Mouse (Mus musculus): ENCODE data around the gene Dgkh. TPM values are rescaled to one million over a fixed set of nuclear protein-coding genes. Genes with fewer than 3 reads are reported as not detected.

The Dgkh gene
- polyA plus RNA-seq, 1 experiment from 2014 or later = 0.48 TPM

- DNase-seq = no peak
Observed at GRCm38 (mm10) chr14:78662641-78663040, 69.9 kb downstream of the Dgkh start.

GRCm38 (mm10) chr14:78661462-78661861 lies 71.1 kb downstream of the Dgkh start:
- H3K27ac ChIP-seq (ENCODE audit: low read depth) = no peak overlapping the region
- H3K4me1 ChIP-seq (ENCODE audit: insufficient read depth) = no peaks in the 10 kb centered on the region
- TF ChIP-seq EP300 (IDR thresholded peaks at IDR 0.05; ENCODE audit: low read depth) = no peak
- no peak for TF ChIP-seq CTCF (IDR thresholded peaks at IDR 0.05; ENCODE audit: low read depth)
- H3K9ac ChIP-seq (replicated peaks) = no peak overlapping the region
- 89% methylated on average over 14 of the region's 14 CpGs for WGBS (ENCODE audit: insufficient replicate concordance)
- no peaks in the 10 kb centered on the region for H3K27me3 ChIP-seq (ENCODE audit: insufficient read depth, low read length)
- no peaks in the 10 kb centered on the region for H3K36me3 ChIP-seq (replicated peaks; ENCODE audit: insufficient read depth, low read length)
- H3K4me2 ChIP-seq (ENCODE audit: low read depth, low read length) = no peak overlapping the region
- no peaks in the 10 kb centered on the region for H3K9me3 ChIP-seq (ENCODE audit: low read length)
- H3K4me3 ChIP-seq (ENCODE audit: low read depth, low read length) = no peak overlapping the region
- DNase-seq (no peak), ATAC-seq (no peak)

More at GRCm38 (mm10) chr14:78662641-78663040, 69.9 kb downstream of the Dgkh start:
- no peak for ATAC-seq
- no peaks in the 10 kb centered on the region for H3K27me3 ChIP-seq (ENCODE audit: insufficient read depth, low read length)
- H3K4me2 ChIP-seq (ENCODE audit: low read depth, low read length) = no peak overlapping the region
- WGBS (ENCODE audit: insufficient replicate concordance) = 77% methylated on average over 5 of the region's 5 CpGs
- no peaks in the 10 kb centered on the region for H3K9me3 ChIP-seq (ENCODE audit: low read length)
- no peak for TF ChIP-seq CTCF (IDR thresholded peaks at IDR 0.05; ENCODE audit: low read depth)
- no peak for TF ChIP-seq EP300 (IDR thresholded peaks at IDR 0.05; ENCODE audit: low read depth)
- H3K4me3 ChIP-seq (ENCODE audit: low read depth, low read length) = no peak overlapping the region
- no peaks in the 10 kb centered on the region for H3K4me1 ChIP-seq (ENCODE audit: insufficient read depth)
- H3K36me3 ChIP-seq (replicated peaks; ENCODE audit: insufficient read depth, low read length) = no peaks in the 10 kb centered on the region
- no peak overlapping the region for H3K27ac ChIP-seq (ENCODE audit: low read depth)
- H3K9ac ChIP-seq (replicated peaks) = no peak overlapping the region

DNA sequence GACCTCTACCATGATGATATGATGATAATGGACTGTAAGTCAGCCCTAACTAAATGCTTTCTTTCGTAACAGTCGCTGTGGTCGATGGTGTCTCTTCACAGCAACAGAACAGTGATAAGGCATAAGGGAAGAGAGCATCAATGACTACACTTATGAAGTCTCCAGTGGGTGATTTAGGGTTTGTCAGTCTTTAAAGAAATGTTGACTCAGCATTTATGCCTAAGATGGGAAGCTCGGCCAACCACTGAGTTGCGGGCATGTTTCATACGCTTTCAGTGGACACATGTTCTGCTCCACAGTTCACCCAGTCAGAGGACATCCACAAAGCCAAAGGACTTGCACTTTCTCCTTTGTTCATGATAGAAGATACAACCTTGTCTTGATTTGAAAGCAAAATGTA lies 73.9 kb downstream of the Dgkh start:
- DNase-seq (no peak), ATAC-seq (no peak)
- TF ChIP-seq EP300 (IDR thresholded peaks at IDR 0.05; ENCODE audit: low read depth) (no peak), CTCF (IDR thresholded peaks at IDR 0.05; ENCODE audit: low read depth) (no peak)
- Histone ChIP-seq H3K36me3 (replicated peaks; ENCODE audit: insufficient read depth, low read length) (no peaks in the 10 kb centered on the region; the same call in 1 of the 2 replicates), H3K27ac (ENCODE audit: low read depth) (no peak overlapping the region), H3K27me3 (ENCODE audit: insufficient read depth, low read length) (no peaks in the 10 kb centered on the region), H3K9ac (replicated peaks) (no peak overlapping the region), H3K4me2 (ENCODE audit: low read depth, low read length) (no peak overlapping the region), H3K4me1 (ENCODE audit: insufficient read depth) (no peaks in the 10 kb centered on the region), H3K4me3 (ENCODE audit: low read depth, low read length) (no peak overlapping the region), H3K9me3 (ENCODE audit: low read length) (no peaks in the 10 kb centered on the region)
- WGBS (ENCODE audit: insufficient replicate concordance) = 93% methylated on average over 6 of the region's 6 CpGs

DNA sequence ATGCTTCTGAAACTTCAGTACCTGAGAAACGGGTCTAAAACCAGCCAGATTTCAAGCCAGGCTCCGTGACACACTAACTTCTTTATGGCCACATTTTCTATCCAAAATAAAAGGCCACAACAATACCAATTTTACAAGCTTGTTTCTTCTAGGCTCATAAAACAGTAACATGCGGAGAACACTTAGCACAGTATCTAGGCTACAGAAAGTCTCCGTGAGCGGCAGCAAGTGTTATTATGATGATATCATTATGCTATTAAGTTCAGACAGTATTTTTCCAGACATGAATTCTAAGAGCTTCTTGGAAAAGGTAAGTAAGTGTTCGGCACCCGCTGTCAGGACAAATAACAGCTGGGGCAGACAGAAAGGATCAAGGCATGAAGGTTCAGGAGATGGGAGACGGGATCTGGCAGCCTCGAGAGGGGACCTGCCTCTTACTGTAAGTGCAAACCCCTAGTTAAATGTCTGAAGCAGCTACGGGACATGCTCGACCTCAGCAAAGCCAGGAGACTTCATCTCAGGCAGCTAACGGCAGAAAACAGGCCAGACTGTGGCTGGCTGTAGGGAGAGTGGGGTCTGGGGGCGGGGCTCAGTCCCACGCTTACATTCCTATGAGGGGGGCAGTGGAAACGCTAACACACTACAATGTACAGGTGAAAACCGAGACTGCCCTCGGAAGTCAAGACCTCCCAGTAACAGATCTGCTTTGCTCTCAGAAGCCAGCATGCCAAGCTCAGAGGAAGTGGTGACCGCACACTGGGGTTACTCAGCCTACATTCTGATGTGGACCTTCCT lies 75.5 kb downstream of the Dgkh start:
- no peak overlapping the region for H3K4me2 ChIP-seq (ENCODE audit: low read depth, low read length)
- 84% methylated on average over 18 of the region's 18 CpGs for WGBS (ENCODE audit: insufficient replicate concordance)
- no peak overlapping the region for H3K9ac ChIP-seq (replicated peaks)
- no peak overlapping the region for H3K27ac ChIP-seq (ENCODE audit: low read depth)
- ATAC-seq = no peak
- no peak for DNase-seq
- H3K4me3 ChIP-seq (ENCODE audit: low read depth, low read length) = no peak overlapping the region
- no peaks in the 10 kb centered on the region for H3K27me3 ChIP-seq (ENCODE audit: insufficient read depth, low read length)
- TF ChIP-seq EP300 (IDR thresholded peaks at IDR 0.05; ENCODE audit: low read depth) (no peak), CTCF (IDR thresholded peaks at IDR 0.05; ENCODE audit: low read depth) (no peak)
- H3K36me3 ChIP-seq (replicated peaks; ENCODE audit: insufficient read depth, low read length) = no peaks in the 10 kb centered on the region; the same call in 1 of the 2 replicates
- no peaks in the 10 kb centered on the region for H3K4me1 ChIP-seq (ENCODE audit: insufficient read depth)
- no peaks in the 10 kb centered on the region for H3K9me3 ChIP-seq (ENCODE audit: low read length)

DNA sequence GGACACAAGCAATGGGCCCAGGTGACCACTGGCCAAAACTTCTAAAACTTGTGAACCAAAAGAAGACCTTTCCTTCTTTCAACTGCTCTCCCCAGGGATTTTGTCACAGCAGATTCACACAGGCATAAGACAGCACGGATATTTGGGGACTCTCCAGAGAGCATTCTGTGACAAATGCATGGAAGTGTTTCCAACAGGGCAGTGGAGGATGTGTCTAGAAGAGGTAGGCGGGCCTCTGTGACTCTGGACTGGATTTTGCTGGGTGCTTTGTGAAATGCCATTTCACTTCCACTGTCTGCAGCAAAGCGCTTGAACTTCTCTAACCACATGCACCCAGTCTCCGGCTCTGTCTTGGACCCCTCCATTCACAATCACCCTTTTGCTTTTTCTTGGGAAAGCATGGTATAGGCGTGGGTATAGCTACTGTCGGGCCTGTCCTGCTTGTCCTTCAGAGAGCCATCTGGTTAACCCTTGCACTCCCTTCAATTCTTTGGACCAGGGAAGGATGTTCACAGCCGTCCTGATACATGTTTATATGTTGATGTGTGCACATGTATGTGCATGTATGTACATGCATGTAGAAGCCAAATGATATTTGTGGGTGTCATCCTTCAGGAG lies 77.5 kb downstream of the Dgkh start:
- Histone ChIP-seq H3K4me2 (ENCODE audit: low read depth, low read length) (no peak overlapping the region), H3K27ac (ENCODE audit: low read depth) (no peak overlapping the region), H3K9ac (replicated peaks) (no peak overlapping the region), H3K9me3 (ENCODE audit: low read length) (no peaks in the 10 kb centered on the region), H3K4me3 (ENCODE audit: low read depth, low read length) (no peak overlapping the region), H3K36me3 (replicated peaks; ENCODE audit: insufficient read depth, low read length) (no peaks in the 10 kb centered on the region; the same call in 1 of the 2 replicates), H3K27me3 (ENCODE audit: insufficient read depth, low read length) (no peaks in the 10 kb centered on the region), H3K4me1 (ENCODE audit: insufficient read depth) (no peaks in the 10 kb centered on the region)
- 76% methylated on average over 7 of the region's 7 CpGs for WGBS (ENCODE audit: insufficient replicate concordance)
- TF ChIP-seq EP300 (IDR thresholded peaks at IDR 0.05; ENCODE audit: low read depth) (no peak), CTCF (IDR thresholded peaks at IDR 0.05; ENCODE audit: low read depth) (no peak)
- ATAC-seq (no peak), DNase-seq (no peak)

- H3K27ac ChIP-seq (ENCODE audit: low read depth) = no peak overlapping the region
- TF ChIP-seq CTCF (IDR thresholded peaks at IDR 0.05; ENCODE audit: low read depth) = no peak
- no peak for TF ChIP-seq EP300 (IDR thresholded peaks at IDR 0.05; ENCODE audit: low read depth)
- H3K4me2 ChIP-seq (ENCODE audit: low read depth, low read length) = no peak overlapping the region
- no peak overlapping the region for H3K9ac ChIP-seq (replicated peaks)
- no peaks in the 10 kb centered on the region; the same call in 1 of the 2 replicates for H3K36me3 ChIP-seq (replicated peaks; ENCODE audit: insufficient read depth, low read length)
- no peak for ATAC-seq
- no peaks in the 10 kb centered on the region for H3K27me3 ChIP-seq (ENCODE audit: insufficient read depth, low read length)
- 81% methylated on average over 10 of the region's 10 CpGs for WGBS (ENCODE audit: insufficient replicate concordance)
- no peaks in the 10 kb centered on the region for H3K4me1 ChIP-seq (ENCODE audit: insufficient read depth)
- DNase-seq = no peak
- no peaks in the 10 kb centered on the region for H3K9me3 ChIP-seq (ENCODE audit: low read length)
- no peak overlapping the region for H3K4me3 ChIP-seq (ENCODE audit: low read depth, low read length)
Observed at GRCm38 (mm10) chr14:78654196-78654595, 78.4 kb downstream of the Dgkh start.

All from liver, postnatal 0 days (tissue).